Mouse (Mus musculus): Measurements from ENCODE around the gene Zfp853. TPM values are rescaled to one million over a fixed set of nuclear protein-coding genes. Genes with fewer than 3 reads are reported as not detected.

Zfp853 gene
- polyA plus RNA-seq, 1 experiment, result 1.2 TPM

DNA sequence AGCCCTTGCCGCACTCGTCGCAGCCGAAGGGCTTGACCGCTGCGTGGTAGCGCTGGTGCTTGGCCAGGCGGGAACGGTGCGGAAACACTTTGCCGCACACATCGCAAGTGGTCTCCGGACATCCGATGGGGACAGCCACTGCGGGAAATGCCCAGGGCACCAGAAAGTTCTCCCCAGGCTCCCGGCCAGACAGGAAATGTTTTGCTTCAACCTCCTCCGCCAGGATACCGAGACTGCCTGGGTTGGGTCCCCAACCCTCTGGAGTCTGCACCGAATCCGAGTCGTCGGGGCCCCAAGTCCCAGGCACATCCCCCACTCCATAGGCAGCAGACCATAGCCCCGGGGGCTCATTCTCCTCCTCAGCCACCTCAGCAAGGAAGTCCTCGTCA lies 38.3 kb downstream of the Zfp853 start:
- no peaks in the 10 kb centered on the region for H3K36me3 ChIP-seq (ENCODE audit: control insufficient read depth, insufficient read depth, low read length, poor library complexity, severe bottlenecking)
- H3K4me3 ChIP-seq (ENCODE audit: low read depth, low read length), result peak overlapping the region; percentile 22

DNA sequence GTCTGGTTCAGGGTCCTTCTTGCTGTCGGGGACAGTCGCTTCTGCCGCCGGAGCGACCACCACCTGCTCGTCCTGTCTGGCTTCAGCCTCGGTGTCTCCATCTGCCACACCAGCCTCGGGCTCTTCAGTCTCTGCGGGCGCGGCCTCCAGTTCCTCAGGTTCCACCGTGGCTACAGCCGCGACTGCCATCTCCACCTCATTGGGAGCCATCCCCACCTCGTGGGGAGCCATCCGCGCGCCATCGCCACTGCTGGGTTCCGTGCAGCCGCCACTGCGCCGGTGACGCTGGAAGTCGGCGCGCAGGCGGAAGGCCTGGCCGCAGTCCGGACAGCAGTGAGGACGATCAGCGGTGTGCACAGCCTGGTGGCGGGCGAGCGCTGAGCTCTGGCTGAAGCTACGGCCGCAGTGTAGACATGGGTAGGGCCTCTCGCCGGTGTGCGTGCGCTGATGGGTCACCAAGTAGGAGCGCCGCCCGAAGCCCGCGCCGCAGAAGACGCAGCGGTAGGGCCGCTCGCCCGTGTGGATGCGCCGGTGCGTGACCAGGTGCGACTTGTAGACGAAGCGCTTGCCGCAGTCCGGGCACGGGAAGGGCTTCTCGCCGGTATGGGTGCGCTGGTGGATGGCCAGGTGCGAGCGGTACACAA lies 38.8 kb downstream of the Zfp853 start:
- Histone ChIP-seq H3K36me3 (ENCODE audit: control insufficient read depth, insufficient read depth, low read length, poor library complexity, severe bottlenecking) (no peaks in the 10 kb centered on the region), H3K4me1 (ENCODE audit: control insufficient read depth, insufficient read depth, low read length) (no peaks in the 10 kb centered on the region), H3K9me3 (replicated peaks; ENCODE audit: control insufficient read depth, insufficient read depth, low read length, poor library complexity, severe bottlenecking) (no peaks in the 10 kb centered on the region), H3K27ac (ENCODE audit: insufficient read depth, low read length) (no peak overlapping the region), H3K27me3 (ENCODE audit: control insufficient read depth, insufficient read depth, low read length, poor library complexity, severe bottlenecking) (peaks cover 14% of the 10 kb centered on the region), H3K9ac (ENCODE audit: low read depth, poor library complexity, severe bottlenecking) (peak overlapping the region; percentile 64), H3K4me3 (ENCODE audit: low read depth, low read length) (peak overlapping the region; percentile 60)
- TF ChIP-seq POLR2A (IDR thresholded peaks at IDR 0.05; ENCODE audit: insufficient read depth, low read length), result no peak
- no peak for TF ChIP-seq EP300 (IDR thresholded peaks at IDR 0.05; ENCODE audit: insufficient read depth, low read depth, low read length)
- no peak for TF ChIP-seq CTCF (IDR thresholded peaks at IDR 0.05; ENCODE audit: low read depth, low read length)

More for the DNA sequence above, 38.3 kb downstream of the Zfp853 start:
- no peaks in the 10 kb centered on the region for H3K4me1 ChIP-seq (ENCODE audit: control insufficient read depth, insufficient read depth, low read length)
- no peaks in the 10 kb centered on the region for H3K9me3 ChIP-seq (replicated peaks; ENCODE audit: control insufficient read depth, insufficient read depth, low read length, poor library complexity, severe bottlenecking)
- H3K27ac ChIP-seq (ENCODE audit: insufficient read depth, low read length), result no peak overlapping the region
- TF ChIP-seq EP300 (IDR thresholded peaks at IDR 0.05; ENCODE audit: insufficient read depth, low read depth, low read length) (no peak), CTCF (IDR thresholded peaks at IDR 0.05; ENCODE audit: low read depth, low read length) (no peak), POLR2A (IDR thresholded peaks at IDR 0.05; ENCODE audit: insufficient read depth, low read length) (no peak)
- H3K27me3 ChIP-seq (ENCODE audit: control insufficient read depth, insufficient read depth, low read length, poor library complexity, severe bottlenecking), result peaks cover 14% of the 10 kb centered on the region
- peak overlapping the region; percentile 64; the same call in 1 of the 2 replicates for H3K9ac ChIP-seq (ENCODE audit: low read depth, poor library complexity, severe bottlenecking)

- no peak overlapping the region for H3K27ac ChIP-seq (ENCODE audit: insufficient read depth, low read length)
- TF ChIP-seq POLR2A (IDR thresholded peaks at IDR 0.05; ENCODE audit: insufficient read depth, low read length) (no peak), EP300 (IDR thresholded peaks at IDR 0.05; ENCODE audit: insufficient read depth, low read depth, low read length) (no peak), CTCF (IDR thresholded peaks at IDR 0.05; ENCODE audit: low read depth, low read length) (no peak)
- H3K4me3 ChIP-seq (ENCODE audit: low read depth, low read length), result peak overlapping the region; percentile 60
- no peaks in the 10 kb centered on the region for H3K36me3 ChIP-seq (ENCODE audit: control insufficient read depth, insufficient read depth, low read length, poor library complexity, severe bottlenecking)
- no peaks in the 10 kb centered on the region for H3K9me3 ChIP-seq (replicated peaks; ENCODE audit: control insufficient read depth, insufficient read depth, low read length, poor library complexity, severe bottlenecking)
- H3K9ac ChIP-seq (ENCODE audit: low read depth, poor library complexity, severe bottlenecking), result peak overlapping the region; percentile 64
- peaks cover 14% of the 10 kb centered on the region for H3K27me3 ChIP-seq (ENCODE audit: control insufficient read depth, insufficient read depth, low read length, poor library complexity, severe bottlenecking)
- no peaks in the 10 kb centered on the region for H3K4me1 ChIP-seq (ENCODE audit: control insufficient read depth, insufficient read depth, low read length)
Measured at GRCm38 (mm10) chr5:143253881-143254486, 39.4 kb downstream of the Zfp853 start.

DNA sequence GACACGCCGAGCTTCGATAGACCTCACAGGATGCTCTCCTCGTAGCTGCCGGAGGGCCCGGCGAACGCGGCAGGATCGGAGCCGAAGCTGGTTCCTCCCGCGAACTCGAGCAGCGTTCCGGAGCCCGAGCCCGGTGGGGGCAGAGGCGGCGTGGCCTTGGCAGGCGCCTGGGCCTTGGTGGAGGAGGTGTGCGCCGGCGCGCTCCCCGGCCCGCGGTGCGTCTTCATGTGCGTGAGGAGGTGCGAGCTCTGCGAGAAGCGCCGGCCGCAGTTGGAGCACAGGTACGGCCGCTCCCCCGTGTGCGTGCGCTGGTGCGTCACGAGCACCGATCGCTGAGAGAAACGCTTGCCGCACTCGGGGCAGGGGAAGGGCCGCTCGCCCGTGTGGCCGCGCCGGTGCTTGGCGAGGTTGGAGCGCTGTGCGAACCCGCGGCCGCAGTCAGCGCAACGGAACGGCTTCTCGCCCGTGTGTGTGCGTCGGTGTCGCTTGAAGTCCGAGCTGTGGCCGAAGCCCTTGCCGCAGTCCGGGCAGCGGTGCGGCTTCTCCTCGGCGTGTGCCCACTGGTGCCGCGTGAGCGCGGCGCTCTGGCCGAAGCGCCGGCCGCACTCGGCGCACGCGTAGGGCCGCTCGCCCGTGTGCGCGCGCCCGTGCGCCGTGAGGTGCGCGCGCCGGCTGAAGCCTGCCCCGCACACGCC lies 40.1 kb downstream of the Zfp853 start:
- peak overlapping the region; percentile 64 for H3K9ac ChIP-seq (ENCODE audit: low read depth, poor library complexity, severe bottlenecking)
- peak overlapping the region; percentile 60 for H3K4me3 ChIP-seq (ENCODE audit: low read depth, low read length)
- H3K4me1 ChIP-seq (ENCODE audit: control insufficient read depth, insufficient read depth, low read length), result no peaks in the 10 kb centered on the region
- no peak overlapping the region for H3K27ac ChIP-seq (ENCODE audit: insufficient read depth, low read length)
- TF ChIP-seq CTCF (IDR thresholded peaks at IDR 0.05; ENCODE audit: low read depth, low read length) (no peak), POLR2A (IDR thresholded peaks at IDR 0.05; ENCODE audit: insufficient read depth, low read length) (no peak), EP300 (IDR thresholded peaks at IDR 0.05; ENCODE audit: insufficient read depth, low read depth, low read length) (no peak)
- H3K9me3 ChIP-seq (replicated peaks; ENCODE audit: control insufficient read depth, insufficient read depth, low read length, poor library complexity, severe bottlenecking), result no peaks in the 10 kb centered on the region
- peaks cover 14% of the 10 kb centered on the region for H3K27me3 ChIP-seq (ENCODE audit: control insufficient read depth, insufficient read depth, low read length, poor library complexity, severe bottlenecking)
- no peaks in the 10 kb centered on the region for H3K36me3 ChIP-seq (ENCODE audit: control insufficient read depth, insufficient read depth, low read length, poor library complexity, severe bottlenecking)

- Histone ChIP-seq H3K9me3 (replicated peaks; ENCODE audit: control insufficient read depth, insufficient read depth, low read length, poor library complexity, severe bottlenecking) (no peaks in the 10 kb centered on the region), H3K36me3 (ENCODE audit: control insufficient read depth, insufficient read depth, low read length, poor library complexity, severe bottlenecking) (no peaks in the 10 kb centered on the region), H3K9ac (ENCODE audit: low read depth, poor library complexity, severe bottlenecking) (peak overlapping the region; percentile 64)
Measured at GRCm38 (mm10) chr5:143252791-143253185, 40.6 kb downstream of the Zfp853 start.

More at GRCm38 (mm10) chr5:143252791-143253185, 40.6 kb downstream of the Zfp853 start:
- Histone ChIP-seq H3K27me3 (ENCODE audit: control insufficient read depth, insufficient read depth, low read length, poor library complexity, severe bottlenecking) (peaks cover 14% of the 10 kb centered on the region), H3K4me3 (ENCODE audit: low read depth, low read length) (peak overlapping the region; percentile 60), H3K4me1 (ENCODE audit: control insufficient read depth, insufficient read depth, low read length) (no peaks in the 10 kb centered on the region), H3K27ac (ENCODE audit: insufficient read depth, low read length) (no peak overlapping the region)
- no peak for TF ChIP-seq POLR2A (IDR thresholded peaks at IDR 0.05; ENCODE audit: insufficient read depth, low read length)
- TF ChIP-seq CTCF (IDR thresholded peaks at IDR 0.05; ENCODE audit: low read depth, low read length), result no peak
- no peak for TF ChIP-seq EP300 (IDR thresholded peaks at IDR 0.05; ENCODE audit: insufficient read depth, low read depth, low read length)

All from ES-Bruce4 (cell line).